Mouse (Mus musculus): Measurements from ENCODE around the gene Gm3409. TPM values are rescaled to one million over a fixed set of nuclear protein-coding genes. Genes with fewer than 3 reads are reported as not detected.

The Gm3409 gene
- polyA plus RNA-seq (2012; rRNA removed), result not detected in 2 replicates

GRCm38 (mm10) chr5:146537347-146537746 is at the start of gene Gm3409:
Gene Gm3409 (plus strand): TSS chr5:146537647.

DNA sequence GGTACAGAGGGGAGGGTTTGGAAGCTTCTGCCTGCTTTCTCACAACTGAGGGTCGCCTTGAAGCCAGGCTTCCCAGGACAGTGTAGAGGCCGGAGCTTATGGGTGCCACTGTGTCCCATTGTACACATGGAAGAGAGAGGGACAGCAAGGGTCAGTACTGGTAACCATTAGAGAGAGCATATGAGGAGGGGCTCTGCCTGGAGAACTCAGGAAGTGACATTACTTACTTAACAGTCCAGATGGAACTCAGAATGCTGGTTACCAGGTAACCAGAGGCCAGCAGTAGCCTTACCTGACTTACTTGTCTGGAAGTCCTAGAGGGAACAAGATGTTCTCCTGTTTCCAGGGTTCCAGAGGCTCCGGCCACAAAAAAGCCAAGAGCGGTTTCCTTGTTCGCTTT is 46.4 kb upstream of the Gm3409 start, which contains the start of gene Gm6370:
TSS of gene Gm6370 (plus strand) at position 301 of the 400 bp plus-strand sequence.

DNA sequence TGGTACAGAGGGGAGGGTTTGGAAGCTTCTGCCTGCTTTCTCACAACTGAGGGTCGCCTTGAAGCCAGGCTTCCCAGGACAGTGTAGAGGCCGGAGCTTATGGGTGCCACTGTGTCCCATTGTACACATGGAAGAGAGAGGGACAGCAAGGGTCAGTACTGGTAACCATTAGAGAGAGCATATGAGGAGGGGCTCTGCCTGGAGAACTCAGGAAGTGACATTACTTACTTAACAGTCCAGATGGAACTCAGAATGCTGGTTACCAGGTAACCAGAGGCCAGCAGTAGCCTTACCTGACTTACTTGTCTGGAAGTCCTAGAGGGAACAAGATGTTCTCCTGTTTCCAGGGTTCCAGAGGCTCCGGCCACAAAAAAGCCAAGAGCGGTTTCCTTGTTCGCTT is 35.3 kb upstream of the Gm3409 start, which contains the start of gene 4930449I24Rik:
TSS of gene 4930449I24Rik (plus strand) at position 301 of the 400 bp plus-strand sequence.

DNA sequence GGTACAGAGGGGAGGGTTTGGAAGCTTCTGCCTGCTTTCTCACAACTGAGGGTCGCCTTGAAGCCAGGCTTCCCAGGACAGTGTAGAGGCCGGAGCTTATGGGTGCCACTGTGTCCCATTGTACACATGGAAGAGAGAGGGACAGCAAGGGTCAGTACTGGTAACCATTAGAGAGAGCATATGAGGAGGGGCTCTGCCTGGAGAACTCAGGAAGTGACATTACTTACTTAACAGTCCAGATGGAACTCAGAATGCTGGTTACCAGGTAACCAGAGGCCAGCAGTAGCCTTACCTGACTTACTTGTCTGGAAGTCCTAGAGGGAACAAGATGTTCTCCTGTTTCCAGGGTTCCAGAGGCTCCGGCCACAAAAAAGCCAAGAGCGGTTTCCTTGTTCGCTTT is 23.6 kb upstream of the Gm3409 start, which contains the start of gene Gm3402:
TSS of gene Gm3402 (plus strand) at position 301 of the 400 bp plus-strand sequence.

GRCm38 (mm10) chr5:146525501-146525900 is 11.9 kb upstream of the Gm3409 start, which contains the start of gene Gm3404:
Gene Gm3404 (plus strand): TSS chr5:146525801.

GRCm38 (mm10) chr5:146555836-146556235 is 18.4 kb downstream of the Gm3409 start, which contains the start of gene Gm3415:
Gene Gm3415 (plus strand): TSS chr5:146556136.

GRCm38 (mm10) chr5:146584478-146585306 is 47.2 kb downstream of the Gm3409 start, which contains the start of gene Gpr12:
Gene Gpr12 (minus strand): TSS chr5:146585239.

Other genes with a start within 250 kb of the Gm3409 start
- gene Wasf3, start 152.7 kb upstream of the Gm3409 start, polyA plus RNA-seq (2012; rRNA removed), result 0.05 TPM in 2 replicates
- not detected in 2 replicates for gene Gm6408, start 55.7 kb upstream of the Gm3409 start, polyA plus RNA-seq (2012; rRNA removed)
- gene Gm6370, start 46.3 kb upstream of the Gm3409 start, polyA plus RNA-seq (2012; rRNA removed), result not detected in 2 replicates
- gene 4930449I24Rik, start 35.2 kb upstream of the Gm3409 start, polyA plus RNA-seq (2012; rRNA removed), result not detected in 2 replicates
- not detected in 2 replicates for gene Gm3402, start 23.5 kb upstream of the Gm3409 start, polyA plus RNA-seq (2012; rRNA removed)
- gene Gm3404, start 11.8 kb upstream of the Gm3409 start, polyA plus RNA-seq (2012; rRNA removed), result not detected in 2 replicates
- not detected in 2 replicates for gene Gm3415, start 18.5 kb downstream of the Gm3409 start, polyA plus RNA-seq (2012; rRNA removed)
- gene Gpr12, start 47.6 kb downstream of the Gm3409 start, polyA plus RNA-seq (2012; rRNA removed), result 2.2 TPM in 2 replicates

Measured in liver, embryonic 18 days (tissue).